Mouse (Mus musculus) c-Kit-positive CD71-positive TER-119-negative erythroid progenitor cells, embryonic 14.5 days (primary cell): ENCODE data around the gene Il31.
A peak's percentile ranks its signal among the peaks of the same experiment; 100 is the strongest.
"Not testable (repeated sequence)": the region's sequence is repeated elsewhere in the genome, so short reads cannot be mapped to it uniquely, and the experiment has no call there.

Experiments used
- DNase-seq: peaks from one replicate; pipeline ENCODE4 v3.0.0-alpha.2; 2013; ENCODE audit warnings: low read depth

Il31 gene

GRCm38 (mm10) chr5:123489112-123489785 is at the start of gene Il31, which contains the start of gene Lrrc43:
TSS of gene Il31 (minus strand) at chr5:123489489.
TSS of gene Lrrc43 (plus strand) at chr5:123489305.
- DNase-seq: no peak

DNA sequence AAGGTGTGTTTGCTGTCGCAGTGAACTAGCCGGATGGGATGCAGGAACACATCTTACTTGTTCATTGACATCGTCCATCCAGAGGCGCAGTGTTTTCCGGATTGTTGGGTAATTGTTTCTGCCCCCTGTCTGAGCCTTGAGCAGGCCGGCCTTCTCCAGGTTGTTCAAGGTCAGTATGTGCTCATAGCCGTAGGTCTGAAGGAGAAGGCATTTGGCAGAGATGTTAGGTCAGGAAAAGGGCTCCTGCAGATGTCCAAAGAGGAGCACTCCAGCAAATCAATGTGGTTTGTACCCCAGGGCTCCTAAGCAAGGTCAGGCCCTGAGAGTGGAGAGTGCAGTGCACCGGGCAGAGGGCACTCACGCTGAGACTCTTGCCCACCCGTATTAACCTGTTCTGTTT is 44.5 kb upstream of the Il31 start:
- no peak for DNase-seq

DNA sequence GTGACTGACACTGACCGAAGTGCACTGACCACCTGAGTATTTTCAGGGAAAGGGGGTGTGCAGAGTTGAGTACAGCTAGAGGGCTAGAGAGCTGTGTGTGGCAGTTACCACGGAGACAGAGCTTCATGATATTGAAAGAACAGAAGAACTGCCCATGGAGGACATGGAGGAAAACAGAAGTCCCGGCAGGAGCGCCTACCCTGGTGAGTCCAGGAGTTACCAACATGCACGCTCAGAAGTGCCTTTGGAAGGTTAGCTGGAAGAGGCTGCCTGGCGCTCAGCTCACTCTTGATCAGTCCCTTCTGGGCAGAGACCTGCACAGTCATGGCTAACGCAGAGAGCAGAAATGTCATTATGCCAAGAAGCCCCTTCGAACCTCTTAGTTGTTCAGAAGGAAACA is 40.8 kb upstream of the Il31 start:
- no peak for DNase-seq

DNA sequence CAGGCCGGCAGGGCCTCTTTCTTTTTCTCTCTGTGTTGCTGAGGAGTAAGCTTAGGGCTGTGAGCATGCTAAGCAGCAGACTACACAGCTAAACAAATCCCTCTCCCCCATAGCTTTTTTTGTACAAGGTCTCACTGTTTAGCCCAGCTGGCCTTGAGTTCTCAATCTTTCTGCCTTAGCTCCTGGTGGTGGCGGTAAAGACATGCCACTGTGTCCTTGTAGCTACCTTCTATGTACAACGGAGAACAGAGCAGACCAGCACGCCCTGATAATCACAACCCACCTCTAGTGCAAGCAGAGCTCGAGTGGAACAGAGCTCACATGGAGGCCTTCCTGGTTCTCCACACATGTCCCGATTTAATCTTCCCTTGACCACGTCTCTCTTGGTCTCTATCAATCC is 39.4 kb upstream of the Il31 start:
- DNase-seq: no peak

GRCm38 (mm10) chr5:123525916-123526495 is 36.7 kb upstream of the Il31 start:
- no peak for DNase-seq

- DNase-seq: no peak
Measured at GRCm38 (mm10) chr5:123525281-123525680, 36.0 kb upstream of the Il31 start, which contains the start of gene Gm49027. TSS of gene Gm49027 (minus strand) at chr5:123525488.

- DNase-seq: peak; percentile 69
Measured at GRCm38 (mm10) chr5:123524393-123524750, 35.1 kb upstream of the Il31 start.

- DNase-seq: peak; percentile 96
Measured at GRCm38 (mm10) chr5:123523692-123524392, 34.6 kb upstream of the Il31 start, which contains the start of gene Diablo. TSS of gene Diablo (minus strand) at chr5:123524176.

- no peak for DNase-seq
Measured at GRCm38 (mm10) chr5:123522166-123522565, 32.9 kb upstream of the Il31 start.

GRCm38 (mm10) chr5:123521621-123522020 is 32.3 kb upstream of the Il31 start:
- no peak for DNase-seq

DNA sequence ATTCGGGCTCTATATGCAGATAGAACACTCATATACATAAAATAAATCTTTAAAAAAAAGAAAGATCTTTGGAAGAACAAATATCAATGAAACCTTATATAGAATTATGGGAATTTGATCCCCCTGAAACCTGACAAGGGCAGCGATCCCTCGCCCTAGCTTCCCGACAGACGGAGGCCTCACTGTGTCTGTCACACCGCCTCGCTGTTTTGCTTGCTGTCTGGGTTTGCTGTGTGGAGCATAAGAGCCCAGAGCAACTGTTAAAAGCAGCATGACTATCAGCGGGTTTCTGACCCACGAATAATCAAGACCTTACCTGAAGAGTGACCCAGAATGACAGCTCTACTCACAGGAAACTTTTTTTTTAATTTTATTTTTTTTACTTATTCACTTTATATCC is 31.4 kb upstream of the Il31 start:
- no peak for DNase-seq

- DNase-seq: no peak
Measured at GRCm38 (mm10) chr5:123514871-123515270, 25.6 kb upstream of the Il31 start.

- DNase-seq: peak; percentile 49
Measured at GRCm38 (mm10) chr5:123512102-123512501, 22.8 kb upstream of the Il31 start.

DNA sequence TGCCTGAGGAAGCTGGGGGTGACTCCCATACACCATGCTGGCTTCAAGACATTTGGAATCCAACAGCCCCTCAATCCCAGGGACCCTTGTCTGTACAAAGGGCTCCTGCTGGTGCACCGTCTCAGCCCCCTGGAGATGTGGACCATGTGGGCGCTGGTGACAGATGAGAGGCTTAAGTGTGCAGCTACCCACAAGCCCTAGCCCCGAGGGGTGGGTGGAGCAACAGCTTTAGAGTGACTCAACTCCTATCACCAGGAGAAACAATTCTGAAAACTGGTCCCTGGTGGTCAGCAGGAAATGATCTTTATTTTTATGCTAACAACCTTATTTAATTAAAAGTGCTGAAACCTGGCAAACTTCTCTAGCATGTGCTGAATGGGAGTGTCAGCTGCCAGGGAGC is 22.1 kb upstream of the Il31 start:
- DNase-seq: not testable (repeated sequence)

- no peak for DNase-seq
Measured at GRCm38 (mm10) chr5:123510160-123510559, 20.9 kb upstream of the Il31 start, which contains the start of gene B3gnt4. TSS of gene B3gnt4 (plus strand) at chr5:123510460.

DNA sequence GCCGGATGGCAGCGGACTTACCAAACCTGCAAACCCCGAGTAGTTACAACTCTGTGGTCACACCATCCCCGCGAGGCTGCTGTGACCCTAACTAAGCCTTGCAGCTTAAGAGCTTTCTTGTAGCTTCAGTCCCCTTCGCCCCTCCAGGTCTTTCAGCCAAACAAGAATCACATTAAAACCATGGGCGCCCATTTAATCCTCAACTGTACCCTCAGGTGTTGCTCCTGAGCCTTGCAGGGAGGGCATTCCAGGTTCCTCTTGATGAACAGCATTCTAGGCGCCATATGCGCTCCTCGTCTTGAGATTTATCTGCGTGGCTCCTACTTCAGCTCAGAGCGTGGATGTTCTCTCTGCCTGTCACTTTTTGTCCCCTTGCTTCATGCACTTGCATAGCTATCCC is 19.6 kb upstream of the Il31 start:
- DNase-seq: no peak

DNA sequence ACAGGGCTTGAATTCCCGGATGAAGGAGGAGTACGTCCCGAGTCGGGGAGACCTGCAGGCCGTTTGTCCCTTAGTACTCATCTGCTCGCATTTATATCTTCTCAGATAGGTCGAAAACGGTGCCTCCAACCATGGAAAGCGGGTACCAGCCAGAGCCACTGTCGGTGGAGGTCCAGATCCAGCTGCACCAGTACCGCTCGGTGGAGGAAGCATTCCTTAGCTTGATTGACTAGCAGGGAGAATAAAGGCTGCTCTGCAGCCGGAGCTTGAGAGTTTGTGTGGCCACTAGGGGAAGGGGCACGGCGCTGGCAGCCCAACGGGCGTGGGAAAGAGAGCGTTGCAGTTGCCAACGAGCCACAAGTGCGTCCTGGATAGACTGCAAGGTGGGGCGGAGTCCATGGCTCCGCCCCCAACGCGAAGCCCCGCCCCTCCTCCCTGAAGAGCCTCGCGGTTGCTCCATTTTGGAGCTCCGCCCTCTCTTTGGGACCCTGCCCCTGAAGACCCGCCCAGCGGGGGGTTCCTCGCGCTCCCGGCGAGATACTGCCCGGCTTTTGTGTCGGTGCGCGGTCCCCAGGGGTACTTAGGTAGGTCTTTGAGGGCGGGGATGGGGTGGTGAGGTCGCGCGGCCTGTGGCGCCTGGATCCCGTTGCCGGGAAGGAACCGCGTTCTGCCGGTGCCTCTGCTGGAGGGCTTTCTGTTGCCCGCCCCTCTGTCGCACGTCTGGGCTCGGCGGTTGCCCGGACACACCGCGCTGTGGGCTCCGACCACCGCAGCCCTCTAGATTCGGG is 18.8 kb upstream of the Il31 start:
- peak; percentile 76 for DNase-seq

DNA sequence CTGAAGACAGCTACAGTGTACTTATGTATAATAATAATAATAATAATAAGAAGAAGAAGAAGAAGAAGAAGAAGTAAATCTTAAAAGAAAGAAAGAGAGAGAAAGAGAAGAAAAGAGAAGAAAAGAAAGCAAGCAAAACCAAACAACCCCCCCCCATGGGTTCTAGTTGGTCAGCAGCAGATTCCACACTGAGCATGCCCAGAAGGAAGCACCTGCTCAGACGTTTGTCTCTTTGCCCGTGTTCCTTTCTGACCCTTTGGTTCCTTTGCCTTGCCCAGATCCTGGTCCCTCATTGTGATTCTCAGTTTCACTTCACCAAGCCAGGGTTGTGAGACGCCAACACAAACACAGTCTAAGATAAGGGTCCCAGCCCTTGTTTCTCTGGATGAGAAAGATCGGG is 12.7 kb upstream of the Il31 start:
- DNase-seq: no peak

DNA sequence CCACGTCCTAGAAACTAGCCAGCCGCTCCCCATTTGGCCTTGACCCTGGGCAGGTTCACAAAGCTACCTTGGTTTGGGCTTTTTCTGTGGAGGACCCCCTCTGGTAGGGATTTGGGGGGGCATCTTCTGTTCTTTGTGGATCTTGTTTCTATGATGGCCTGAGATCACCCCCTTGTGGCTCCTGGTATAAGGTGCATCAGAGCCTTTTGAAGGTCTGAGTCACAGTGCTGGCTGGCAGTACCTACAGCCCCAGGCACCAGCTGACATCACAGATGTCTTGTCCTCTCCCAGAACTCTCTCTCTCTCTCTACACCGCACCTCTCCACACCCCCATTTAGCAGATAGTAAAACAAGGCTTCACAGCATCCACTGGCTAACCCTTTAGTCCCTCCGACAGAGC is 10.4 kb upstream of the Il31 start:
- no peak for DNase-seq

DNA sequence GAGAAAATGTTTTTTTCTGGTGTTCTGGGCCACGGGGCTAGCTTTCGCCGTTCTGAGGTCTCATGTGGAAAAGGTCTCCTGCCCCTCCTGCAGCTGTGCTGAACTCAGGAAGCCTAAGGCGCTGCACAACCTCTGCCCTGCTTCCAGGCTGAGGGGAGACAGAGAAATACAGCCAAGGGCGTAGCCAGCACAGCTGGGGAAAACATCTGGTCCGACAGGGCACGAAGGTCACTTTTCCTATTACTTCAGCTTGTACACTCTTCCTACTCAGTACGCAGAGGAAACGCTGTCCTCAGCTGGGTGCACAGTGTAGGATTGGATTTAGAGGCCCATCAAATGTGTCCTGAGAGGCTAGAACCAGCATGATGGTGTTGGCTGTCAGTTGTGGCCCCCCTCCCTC is 646 bp upstream of the Il31 start:
- no peak for DNase-seq

- DNase-seq: no peak
Measured at GRCm38 (mm10) chr5:123487659-123488395, 1.5 kb downstream of the Il31 start.

- DNase-seq: no peak
Measured at GRCm38 (mm10) chr5:123473817-123474216, 15.5 kb downstream of the Il31 start.
